Mouse (Mus musculus): ENCODE measurements at regions not wholly inside any gene's neighbourhood (a gene's known extent, or its start where the extent isn't known, plus 50 kb on each side); places are given as distances from the start of the nearest gene placed in this dataset.
"Not testable (repeated sequence)": the region's sequence is repeated elsewhere in the genome, so short reads cannot be mapped to it uniquely, and the experiment has no call there.

DNA sequence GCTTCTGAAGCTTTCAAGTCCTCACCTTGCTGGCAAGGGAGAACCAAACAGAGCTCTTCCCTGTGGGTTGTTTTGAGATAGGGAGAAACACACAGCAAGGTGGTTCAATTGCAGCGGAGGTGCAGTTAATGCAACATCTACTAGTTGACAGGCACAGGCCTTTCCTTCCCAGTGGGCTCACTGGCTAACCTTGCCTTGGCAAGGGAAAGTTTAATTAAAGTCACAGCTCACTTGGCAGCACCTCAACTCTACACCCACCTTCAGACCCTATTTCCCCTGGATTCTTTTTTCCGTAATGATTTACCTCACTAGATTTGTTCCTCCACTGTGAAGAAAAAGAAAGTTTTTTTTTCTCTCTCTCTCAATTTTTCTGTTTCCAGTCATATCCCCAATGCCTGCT lies 314.5 kb downstream of the Tlr4 start:
- DNase-seq (ENCODE audit: low spot score) = no peak

DNA sequence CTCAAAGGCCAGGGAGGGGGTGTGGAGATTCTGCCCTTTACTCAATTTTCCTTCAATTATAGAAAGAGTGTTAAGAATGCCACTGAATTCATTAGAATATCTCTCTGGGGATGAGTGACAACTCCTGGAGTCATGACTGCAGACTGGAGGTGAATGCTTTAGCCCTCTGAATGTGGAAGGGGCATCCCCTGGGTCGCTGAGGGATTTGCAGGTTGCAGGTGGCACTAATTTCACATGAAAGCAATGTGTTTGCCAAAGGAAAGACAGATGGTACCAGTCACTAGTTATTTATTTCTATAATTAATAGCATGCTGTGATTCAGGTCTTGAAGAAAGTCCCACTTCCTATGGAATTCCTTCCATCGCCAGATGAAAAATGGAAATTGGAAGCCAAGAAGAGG lies 321.1 kb downstream of the Tlr4 start:
- DNase-seq (ENCODE audit: low spot score) = no peak

DNA sequence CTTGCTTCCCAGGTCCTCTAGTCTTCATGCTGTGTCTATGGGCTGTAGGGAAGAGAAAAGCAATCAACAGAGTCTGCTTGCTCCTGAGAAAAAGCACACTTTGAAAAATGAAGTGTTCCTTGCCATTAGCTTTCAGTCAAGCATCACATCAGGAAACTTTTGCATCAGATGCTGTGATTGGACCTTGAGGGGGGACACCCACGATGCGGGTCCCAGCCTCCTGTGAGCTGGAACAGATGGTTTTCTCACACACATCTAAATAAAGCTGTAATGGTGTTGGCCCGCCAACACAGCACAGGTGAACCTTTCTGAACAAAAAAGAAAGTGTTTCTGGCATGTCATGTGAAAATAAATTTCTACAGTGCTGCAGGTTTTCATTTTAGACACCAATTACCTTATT lies 335.3 kb downstream of the Tlr4 start:
- no peak for DNase-seq (ENCODE audit: low spot score)

DNA sequence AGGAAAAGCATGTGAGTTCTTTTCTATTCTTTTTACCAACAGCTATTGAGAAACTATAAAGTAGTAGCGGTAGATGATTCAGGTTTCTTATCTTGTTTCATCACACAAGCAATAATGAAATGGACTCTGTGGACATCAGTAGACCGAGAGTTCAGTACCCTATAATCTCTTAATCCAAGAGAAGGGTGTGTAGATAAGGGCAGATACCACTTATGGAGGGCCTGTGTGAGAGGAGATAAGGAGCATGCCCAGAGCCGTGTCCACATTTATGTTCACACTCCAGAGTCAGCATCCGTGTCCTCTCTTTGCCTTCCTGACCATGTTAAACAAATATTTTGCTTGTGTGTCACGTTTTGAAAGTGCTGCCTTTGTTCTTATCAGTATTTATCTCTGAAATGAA lies 340.3 kb downstream of the Tlr4 start:
- DNase-seq (ENCODE audit: low spot score) = no peak

DNA sequence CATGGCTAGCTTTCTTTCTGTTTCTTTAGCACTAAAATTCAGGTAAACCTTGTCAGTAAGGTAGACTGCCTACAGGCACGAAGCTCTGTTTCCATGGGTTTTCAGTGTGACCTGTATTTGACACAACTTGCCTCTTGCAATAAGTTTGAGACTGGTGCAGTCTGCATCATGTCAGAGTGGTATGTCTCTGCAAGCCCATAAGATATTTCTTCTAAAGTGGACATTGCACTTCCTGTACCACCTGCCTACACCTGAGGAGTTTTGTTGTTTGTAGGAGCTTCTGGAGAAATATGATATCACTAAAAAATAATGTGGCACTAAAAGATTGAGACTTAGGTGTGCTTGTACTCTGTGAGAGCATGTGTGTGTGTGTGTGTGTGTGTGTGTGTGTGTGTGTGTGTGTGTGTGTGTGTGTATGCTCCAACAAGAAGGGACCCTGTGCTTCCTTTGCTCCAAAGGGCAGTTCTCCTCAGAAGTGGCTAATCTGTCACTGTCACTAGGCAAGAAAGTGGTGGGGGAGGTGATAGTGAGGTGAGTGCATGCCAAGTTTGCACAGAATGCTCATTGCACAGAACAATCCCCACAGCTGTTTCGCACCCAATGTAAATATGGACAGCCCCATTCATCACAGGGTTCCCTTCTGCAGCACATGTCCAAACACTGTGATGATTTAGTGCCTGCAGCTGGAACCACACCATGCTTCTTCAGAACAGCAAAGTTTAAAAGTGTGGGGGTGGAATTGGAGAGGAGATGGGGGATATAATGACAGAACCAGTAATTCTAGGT lies 360.5 kb downstream of the Tlr4 start:
- DNase-seq (ENCODE audit: low spot score) = no peak

DNA sequence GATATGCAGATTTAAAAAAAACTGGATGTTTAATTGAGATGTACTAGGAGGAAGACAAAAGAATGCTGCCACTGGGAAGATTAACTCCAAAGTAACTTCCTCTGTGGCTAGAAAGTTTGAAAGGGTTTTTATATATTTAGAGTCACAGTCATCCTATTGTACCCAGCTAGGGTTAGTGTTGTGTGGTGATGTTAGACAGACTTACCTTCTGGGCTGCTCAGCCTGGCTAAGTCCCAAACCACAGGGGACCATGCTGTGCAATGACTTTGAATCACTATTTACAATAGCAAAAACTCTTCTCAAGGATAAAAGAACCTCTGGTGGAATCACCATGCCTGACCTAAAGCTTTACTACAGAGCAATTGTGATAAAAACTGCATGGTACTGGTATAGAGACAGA lies 363.2 kb downstream of the Tlr4 start:
- no peak for DNase-seq (ENCODE audit: low spot score)

DNA sequence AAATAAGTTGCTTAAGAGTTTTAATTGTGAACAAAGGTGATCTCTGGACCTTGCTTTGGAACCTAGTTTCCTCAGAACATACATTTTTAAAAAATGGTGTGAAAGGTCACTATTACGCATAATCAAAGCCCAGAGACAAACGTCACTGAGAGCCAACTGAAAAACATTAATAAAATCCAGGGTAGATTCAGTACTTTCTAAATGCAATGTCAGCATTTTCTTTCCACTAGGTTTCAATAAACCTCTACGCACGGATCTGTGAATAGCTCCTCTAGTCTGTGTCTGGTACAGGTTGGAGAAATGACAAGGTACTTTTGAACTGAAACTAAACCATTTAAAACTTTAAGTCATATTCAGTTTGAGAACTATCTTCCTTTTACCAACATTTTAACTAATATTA lies 367.0 kb downstream of the Tlr4 start:
- DNase-seq (ENCODE audit: low spot score) = no peak

DNA sequence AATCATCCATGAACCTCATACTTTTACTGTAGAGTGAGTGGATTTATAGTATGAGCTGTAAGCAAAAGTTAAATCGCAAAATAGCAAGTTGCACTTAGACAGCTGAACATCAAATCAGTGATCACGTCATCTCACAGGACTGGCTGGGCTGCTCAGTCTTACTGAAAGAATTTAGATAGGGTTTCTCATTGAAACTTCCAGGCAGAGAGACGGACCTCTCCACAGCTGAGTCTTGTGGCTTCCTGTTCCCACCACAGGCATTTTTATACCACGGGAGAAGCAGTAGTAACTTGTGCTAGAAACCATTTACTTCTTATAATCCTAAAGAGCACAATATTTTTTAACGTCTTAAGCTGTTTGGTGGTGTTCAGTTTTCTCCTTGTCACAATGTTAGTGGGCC lies 369.5 kb downstream of the Tlr4 start:
- DNase-seq (ENCODE audit: low spot score) = no peak

DNA sequence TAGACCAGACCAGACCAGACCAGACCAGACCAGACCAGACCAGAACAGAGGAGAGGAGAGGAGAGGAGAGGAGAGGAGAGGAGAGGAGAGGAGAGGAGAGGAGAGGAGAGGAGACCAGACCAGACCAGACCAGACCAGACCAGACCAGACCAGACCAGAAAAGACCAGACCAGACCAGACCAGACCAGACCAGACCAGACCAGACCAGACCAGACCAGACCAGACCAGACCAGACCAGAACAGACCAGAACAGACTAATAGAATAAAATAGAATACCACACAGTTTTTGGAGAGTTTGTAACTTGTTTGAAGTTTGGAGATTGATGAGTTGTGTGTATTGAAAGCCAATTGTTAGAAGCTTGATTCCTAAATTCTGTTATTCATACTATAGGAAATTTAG lies 381.0 kb downstream of the Tlr4 start:
- peak; percentile 50 for DNase-seq (ENCODE audit: low spot score)

DNA sequence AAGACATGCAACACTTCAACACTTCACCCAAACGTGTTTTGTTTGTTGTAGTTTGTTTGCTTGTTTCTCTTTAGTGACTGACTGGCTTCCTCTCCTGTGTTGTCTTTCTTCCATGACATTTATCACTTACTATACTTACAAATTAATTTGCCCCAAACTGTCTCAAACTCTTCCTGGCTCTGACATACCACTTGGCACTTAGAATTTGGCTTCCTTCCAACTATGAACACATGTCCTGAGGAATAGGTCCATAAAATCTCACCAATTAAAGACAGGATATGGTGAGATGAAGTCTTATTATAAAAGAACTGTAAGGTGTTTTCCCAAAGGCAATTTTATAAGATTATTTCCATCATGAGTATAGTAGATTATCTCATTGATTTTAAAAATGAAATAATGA lies 386.0 kb downstream of the Tlr4 start:
- no peak for DNase-seq (ENCODE audit: low spot score)

DNA sequence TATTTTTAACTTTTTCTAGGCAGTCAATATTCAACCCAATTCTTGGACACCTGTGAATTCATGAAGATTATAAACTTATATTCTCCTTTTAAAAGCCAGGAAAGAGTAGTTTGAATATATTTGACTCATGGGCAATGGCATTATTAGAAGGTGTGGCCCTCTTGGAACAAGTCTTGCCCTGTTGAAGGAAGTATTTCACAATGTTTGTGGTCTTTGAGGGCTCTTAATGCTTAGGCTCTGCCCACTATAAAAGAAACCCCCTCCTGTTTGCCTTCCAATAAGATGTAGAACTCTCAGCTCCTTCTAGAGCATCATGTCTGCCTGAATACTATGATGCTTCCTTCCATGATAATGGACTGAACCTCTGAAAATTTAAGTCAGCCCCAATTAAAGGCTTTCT lies 397.1 kb downstream of the Tlr4 start:
- no peak for DNase-seq (ENCODE audit: low spot score)

DNA sequence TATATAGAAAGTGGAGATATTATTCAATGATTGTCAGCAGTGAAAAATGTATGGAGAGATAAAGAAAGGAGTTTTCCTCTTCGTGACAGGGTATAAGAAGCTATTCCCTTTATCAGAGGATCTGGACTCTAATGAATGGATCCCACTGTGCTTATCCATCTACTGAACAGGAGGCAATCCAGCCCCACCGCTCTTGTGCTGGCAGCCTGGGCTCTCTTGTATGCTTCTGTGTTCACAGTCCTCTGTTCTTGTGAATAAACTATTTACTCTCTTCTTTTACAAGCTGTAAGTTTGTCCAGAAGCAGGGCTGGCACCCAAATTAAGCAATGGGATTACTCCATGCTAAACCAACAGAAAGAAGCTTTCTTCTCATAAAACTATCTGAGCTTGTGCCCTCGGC lies 401.8 kb downstream of the Tlr4 start:
- no peak for DNase-seq (ENCODE audit: low spot score)

DNA sequence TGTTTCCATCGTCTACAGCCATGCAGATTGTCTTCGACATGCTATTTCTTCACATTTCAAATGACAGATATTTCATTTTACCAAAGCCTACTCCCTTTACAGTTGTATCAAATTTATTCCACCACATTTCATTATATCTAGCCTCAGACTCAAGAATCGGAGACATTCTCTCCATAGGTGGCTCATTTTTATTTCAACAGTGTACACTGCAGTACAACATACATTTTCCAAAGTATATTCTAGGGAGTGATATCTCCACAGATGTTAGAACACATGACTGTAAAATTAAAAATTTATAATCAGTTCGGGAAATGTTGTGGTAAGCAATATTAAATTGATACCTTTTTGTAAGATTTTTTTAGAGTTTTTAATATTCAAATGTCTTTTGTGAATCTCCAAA lies 446.2 kb downstream of the Tlr4 start:
- DNase-seq (ENCODE audit: low spot score) = no peak

DNA sequence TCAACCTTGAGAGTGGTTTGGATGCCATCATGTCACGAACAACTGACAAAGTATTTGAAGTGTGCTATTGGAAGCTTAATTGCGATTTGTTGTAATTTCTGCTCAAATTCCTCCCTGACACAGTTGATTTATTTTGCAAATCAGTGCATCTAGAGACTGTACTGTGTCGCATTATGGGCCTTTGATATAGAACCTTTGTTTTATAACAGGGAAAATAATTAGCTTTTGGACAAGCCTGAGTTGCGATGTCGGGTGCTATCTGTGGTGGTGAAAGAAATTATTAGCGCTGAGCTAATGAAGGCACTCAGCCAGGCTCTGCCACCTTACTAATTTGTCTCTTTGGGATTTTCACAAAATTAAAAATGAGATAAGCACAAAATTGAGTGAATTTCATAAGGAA lies 473.6 kb downstream of the Tlr4 start:
- DNase-seq (ENCODE audit: low spot score) = no peak

DNA sequence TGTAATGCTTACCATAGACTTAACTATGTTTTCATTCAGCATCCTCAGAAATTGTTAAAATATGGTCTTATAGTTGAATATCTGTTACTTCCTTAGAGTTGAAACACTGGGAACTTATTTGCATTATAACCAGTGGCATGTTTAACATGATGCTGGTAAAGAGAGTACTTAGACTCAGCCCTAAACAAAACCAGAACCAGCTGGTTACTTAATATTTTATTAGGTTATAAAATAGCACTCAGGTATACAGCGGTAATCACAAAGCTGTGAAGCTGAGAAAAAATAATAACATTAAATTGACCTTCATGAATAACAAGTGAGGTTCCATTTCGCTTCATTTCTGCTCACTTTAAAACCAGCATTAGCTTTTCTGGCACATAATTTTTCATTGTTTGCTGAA lies 474.4 kb downstream of the Tlr4 start:
- DNase-seq (ENCODE audit: low spot score) = no peak

DNA sequence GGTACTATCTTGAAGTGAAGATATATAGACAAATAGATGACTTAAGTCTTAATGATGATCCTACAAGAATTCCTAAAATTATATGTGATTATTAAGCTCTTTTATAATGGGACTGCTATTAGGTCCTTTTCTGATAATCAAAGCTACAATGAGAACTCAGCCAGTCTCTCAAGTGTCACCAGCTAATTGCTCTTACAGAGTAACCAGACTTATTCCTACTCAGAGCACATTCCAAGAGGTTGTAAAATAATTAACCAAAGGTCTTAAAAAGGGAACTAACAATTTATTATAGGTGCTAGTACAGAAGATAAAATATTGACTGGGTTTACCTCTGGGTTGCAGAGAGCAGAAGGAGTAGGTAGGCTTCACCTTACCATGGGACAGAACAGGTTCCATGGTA lies 492.7 kb downstream of the Tlr4 start:
- not testable (repeated sequence) for DNase-seq (ENCODE audit: low spot score)
